8 mouse cellular contexts compared by ENCODE assay signal in the genomic region with DNA sequence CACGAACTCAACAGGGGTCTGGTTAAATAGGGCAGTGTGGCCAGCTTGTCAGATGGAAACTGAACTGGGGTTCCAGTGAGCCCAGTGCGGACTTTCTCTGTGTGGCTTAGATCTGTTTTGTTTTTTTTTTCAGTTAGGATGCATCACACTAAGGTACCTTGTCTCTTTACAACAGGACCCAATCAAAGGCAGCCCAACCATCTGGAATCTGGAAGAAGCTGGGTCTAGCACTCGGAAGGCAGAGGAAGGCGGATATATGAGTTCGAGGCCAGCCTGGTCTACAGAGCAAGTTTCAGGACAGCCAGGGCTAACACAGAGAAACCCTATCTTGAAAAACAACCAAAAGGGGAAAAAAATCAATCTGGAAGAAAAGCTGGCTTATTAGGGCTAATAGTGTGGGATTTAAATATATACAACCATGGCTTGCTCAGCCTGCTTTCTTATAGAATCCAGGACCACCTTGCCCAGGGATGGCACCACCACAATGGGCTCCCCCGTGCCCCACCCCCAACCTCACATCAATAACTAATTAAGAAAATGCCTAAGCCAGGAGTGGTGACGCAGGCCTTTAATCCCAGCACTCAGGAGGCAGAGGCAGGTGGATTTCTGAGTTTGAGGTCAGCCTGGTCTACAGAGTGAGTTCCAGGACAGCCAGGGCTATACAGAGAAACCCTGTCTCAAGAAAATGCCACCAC. TPM values are rescaled to one million over a fixed set of nuclear protein-coding genes. Genes with fewer than 3 reads are reported as not detected.
A peak's percentile ranks its signal among the peaks of the same experiment; 100 is the strongest.
DNase-seq lines count a peak whose midpoint lies in the region; ATAC-seq and TF ChIP-seq lines count a peak whose summit lies in the region.

No protein-coding gene starts in this region.

- peak overlapping the region; percentile 73 for H3K9ac ChIP-seq in MEL (ENCODE audit: control insufficient read depth, low read depth, low read length, poor library complexity, severe bottlenecking)
- no peak overlapping the region for H3K9ac ChIP-seq in hindbrain, embryonic 11.5 days (ENCODE audit: low read depth, low read length)
- no peak overlapping the region for H3K9ac ChIP-seq in midbrain, embryonic 11.5 days (ENCODE audit: low read length)

- intact Hi-C loops in heart, postnatal 25 days (cut with DNase I), result no loop called here
- intact Hi-C loops in left cerebral cortex, postnatal 10 days (cut with DNase I), result loop anchor here (5.0 kb wide), 1 partner anchor 49 kb away; the partner anchor contains the start of genes Atn1 and Gm45234

- peak overlapping the region; percentile 59 for H3K4me2 ChIP-seq in hindbrain, embryonic 11.5 days (replicated peaks; ENCODE audit: low read depth, low read length)
- peak overlapping the region; percentile 47; the same call in 1 of the 2 replicates for H3K4me2 ChIP-seq in midbrain, embryonic 11.5 days

- peaks cover 3% of the 10 kb centered on the region; the same call in 1 of the 2 replicates for H3K79me2 ChIP-seq in MEL (ENCODE audit: control insufficient read depth, insufficient read depth, low read length, poor library complexity)

- H3K27me3 ChIP-seq in heart, embryonic 10.5 days (ENCODE audit: insufficient read depth, poor library complexity, severe bottlenecking), result no peaks in the 10 kb centered on the region
- H3K27me3 ChIP-seq in MEL (ENCODE audit: control insufficient read depth in 1 of 2, insufficient read depth in 2 of 2, low read length in 2 of 2), result no peaks in the 10 kb centered on the region
- no peaks in the 10 kb centered on the region for H3K27me3 ChIP-seq in hindbrain, embryonic 11.5 days (ENCODE audit: control insufficient read depth, insufficient read depth, low read length)
- no peaks in the 10 kb centered on the region for H3K27me3 ChIP-seq in midbrain, embryonic 11.5 days (ENCODE audit: control insufficient read depth, insufficient read depth, low read length)

- peak overlapping the region; percentile 69 for H3K4me3 ChIP-seq in heart, embryonic 10.5 days
- peak overlapping the region; percentile 61 for H3K4me3 ChIP-seq in MEL (ENCODE audit: control insufficient read depth in 1 of 2, insufficient read depth in 1 of 2, low read depth in 2 of 2, low read length in 2 of 2)
- no peak overlapping the region for H3K4me3 ChIP-seq in hindbrain, embryonic 11.5 days (ENCODE audit: low read depth, low read length)
- no peak overlapping the region for H3K4me3 ChIP-seq in midbrain, embryonic 11.5 days (ENCODE audit: low read depth, low read length)

- ATAC-seq in hindbrain, embryonic 11.5 days (ENCODE audit: low FRiP score), result no peak
- no peak for ATAC-seq in midbrain, embryonic 11.5 days (ENCODE audit: low FRiP score)

- peaks cover 37% of the 10 kb centered on the region for H3K4me1 ChIP-seq in heart, embryonic 10.5 days
- peaks cover 0 to 28% of the 10 kb centered on the region in 2 experiments; a peak in 2 of 4 replicates for H3K4me1 ChIP-seq in MEL (ENCODE audit: control insufficient read depth in 1 of 2, insufficient read depth in 2 of 2, low read length in 2 of 2)
- H3K4me1 ChIP-seq in hindbrain, embryonic 11.5 days (replicated peaks; ENCODE audit: control insufficient read depth, insufficient read depth, low read length), result peaks cover 12% of the 10 kb centered on the region
- H3K4me1 ChIP-seq in midbrain, embryonic 11.5 days (ENCODE audit: control insufficient read depth, insufficient read depth, low read length), result peaks cover 20% of the 10 kb centered on the region

- TF ChIP-seq EP300 in MEL (IDR thresholded peaks at IDR 0.05; ENCODE audit: low read depth in 1 of 2, low read length in 2 of 2), result no peak

- no peak for DNase-seq in heart, embryonic 10.5 days (ENCODE audit: low spot score)
- DNase-seq in heart, postnatal 25 days (ENCODE audit: low spot score), result no peak
- DNase-seq in MEL (ENCODE audit: low read depth, low spot score) (no peak), adipocyte (ENCODE audit: low spot score) (no peak)
- no peak for DNase-seq in hindbrain, embryonic 11.5 days (ENCODE audit: low spot score)
- peak; percentile 81 for DNase-seq in midbrain, embryonic 11.5 days (ENCODE audit: low spot score, missing footprints)
- DNase-seq in left cerebral cortex, postnatal 10 days (ENCODE audit: extremely low spot score in 1 of 2, low spot score in 2 of 2), result no peak
- DNase-seq in ovary, postnatal 10 days (ENCODE audit: low spot score), result no peak

- no peak for TF ChIP-seq RAD21 in MEL (IDR thresholded peaks at IDR 0.05; ENCODE audit: low read depth, low read length)

- 76% methylated on average over 7 of the region's 7 CpGs for WGBS in heart, embryonic 10.5 days
- WGBS in hindbrain, embryonic 11.5 days, result 76% methylated on average over 7 of the region's 7 CpGs
- 74% methylated on average over 7 of the region's 7 CpGs for WGBS in midbrain, embryonic 11.5 days

- H3K9me3 ChIP-seq in heart, embryonic 10.5 days, result no peaks in the 10 kb centered on the region
- H3K9me3 ChIP-seq in MEL (replicated peaks; ENCODE audit: insufficient read depth, low read length), result no peaks in the 10 kb centered on the region
- H3K9me3 ChIP-seq in hindbrain, embryonic 11.5 days (ENCODE audit: control insufficient read depth, low read length), result no peaks in the 10 kb centered on the region
- H3K9me3 ChIP-seq in midbrain, embryonic 11.5 days (ENCODE audit: control insufficient read depth, low read length), result no peaks in the 10 kb centered on the region

- TF ChIP-seq CTCF in MEL (IDR thresholded peaks at IDR 0.05 in 2 of 3, conservative IDR thresholded peaks at IDR 0.05 in 1 of 3; ENCODE audit: control insufficient read depth in 1 of 3, insufficient read depth in 1 of 3, low read depth in 2 of 3, low read length in 3 of 3, poor library complexity in 1 of 3, severe bottlenecking in 1 of 3), result no peak

- H3K36me3 ChIP-seq in heart, embryonic 10.5 days, result peaks cover 17% of the 10 kb centered on the region
- peaks cover 0 to 14% of the 10 kb centered on the region in 2 experiments; a peak in 2 of 4 replicates for H3K36me3 ChIP-seq in MEL (ENCODE audit: control insufficient read depth in 1 of 2, insufficient read depth in 2 of 2, low read length in 2 of 2)
- H3K36me3 ChIP-seq in hindbrain, embryonic 11.5 days (ENCODE audit: control insufficient read depth, insufficient read depth, low read length), result no peaks in the 10 kb centered on the region
- peaks cover 3% of the 10 kb centered on the region for H3K36me3 ChIP-seq in midbrain, embryonic 11.5 days (ENCODE audit: control insufficient read depth, insufficient read depth, low read length)

- no peak for TF ChIP-seq POLR2A in MEL (IDR thresholded peaks at IDR 0.05; ENCODE audit: control insufficient read depth in 1 of 2, insufficient read depth in 1 of 2, low read depth in 1 of 2, low read length in 2 of 2, poor library complexity in 1 of 2)

- peak overlapping the region; percentile 95 for H3K27ac ChIP-seq in heart, embryonic 10.5 days
- H3K27ac ChIP-seq in MEL (ENCODE audit: control insufficient read depth, low read depth, low read length), result peak overlapping the region; percentile 92
- H3K27ac ChIP-seq in hindbrain, embryonic 11.5 days (ENCODE audit: low read depth, low read length), result peak overlapping the region; percentile 2; the same call in 1 of the 2 replicates
- H3K27ac ChIP-seq in midbrain, embryonic 11.5 days (ENCODE audit: low read depth, low read length), result no peak overlapping the region; the same call in 1 of the 2 replicates

RNA-seq across cellular contexts. Expression of gene Spsb2, which starts 1.9 kb away (rescaled TPM):
- polyA plus RNA-seq in heart, embryonic 10.5 days (2016; fragmentation: Nextera tagmentation; extraction: Ambion mirVana), result 8.5 and 9.3 TPM in 2 replicates
- total RNA-seq in heart, postnatal 25 days (2021), result 1 to 10 TPM; 2.9 to 3.3 TPM
- 5.2 and 7.3 TPM in 2 replicates for total RNA-seq in MEL (2012; rRNA removed)
- polyA plus RNA-seq in MEL (2012; ENCODE audit: insufficient read depth in 1 of 2, insufficient read length in 2 of 2, low read depth in 1 of 2, low replicate concordance in 2 of 2, missing spikeins in 1 of 2), result 1 to 10 TPM in 1 of 2 experiments, not detected in 1; 7.7 TPM
- polyA plus RNA-seq in hindbrain, embryonic 11.5 days (2014; fragmentation: Nextera tagmentation; extraction: Ambion mirVana), result 4.8 and 6.7 TPM in 2 replicates
- 3.7 and 4.8 TPM in 2 replicates for polyA plus RNA-seq in midbrain, embryonic 11.5 days (2014; fragmentation: Nextera tagmentation; extraction: Ambion mirVana)
- 1 to 10 TPM; 4.4 to 5.3 TPM for total RNA-seq in left cerebral cortex, postnatal 10 days (2021)

RNA-seq across cellular contexts. Expression of gene Tpi1, which starts 7.5 kb away (rescaled TPM):
- polyA plus RNA-seq in heart, embryonic 10.5 days (2016; fragmentation: Nextera tagmentation; extraction: Ambion mirVana), result 1,456 and 1,625 TPM in 2 replicates
- 100 to 1,000 TPM; 837 to 904 TPM for total RNA-seq in heart, postnatal 25 days (2021)
- total RNA-seq in MEL (2012; rRNA removed), result 440 and 731 TPM in 2 replicates
- polyA plus RNA-seq in MEL (2012; ENCODE audit: insufficient read depth in 1 of 2, insufficient read length in 2 of 2, low read depth in 1 of 2, low replicate concordance in 2 of 2, missing spikeins in 1 of 2), result 1,000 to 10,000 TPM in 1 of 2 experiments, 100 to 1,000 TPM in 1; 102 to 1,182 TPM
- 618 and 653 TPM in 2 replicates for polyA plus RNA-seq in hindbrain, embryonic 11.5 days (2014; fragmentation: Nextera tagmentation; extraction: Ambion mirVana)
- 619 and 639 TPM in 2 replicates for polyA plus RNA-seq in midbrain, embryonic 11.5 days (2014; fragmentation: Nextera tagmentation; extraction: Ambion mirVana)
- 100 to 1,000 TPM; 512 to 527 TPM for total RNA-seq in left cerebral cortex, postnatal 10 days (2021)

RNA-seq across cellular contexts. Expression of gene Usp5, which starts 22.7 kb away (rescaled TPM):
- polyA plus RNA-seq in heart, embryonic 10.5 days (2016; fragmentation: Nextera tagmentation; extraction: Ambion mirVana), result 145 and 151 TPM in 2 replicates
- total RNA-seq in heart, postnatal 25 days (2021), result 10 to 100 TPM; 73.7 to 75.3 TPM
- total RNA-seq in MEL (2012; rRNA removed), result 101 and 102 TPM in 2 replicates
- 100 to 1,000 TPM in 1 of 2 experiments, not detected in 1; 129 TPM for polyA plus RNA-seq in MEL (2012; ENCODE audit: insufficient read depth in 1 of 2, insufficient read length in 2 of 2, low read depth in 1 of 2, low replicate concordance in 2 of 2, missing spikeins in 1 of 2)
- polyA plus RNA-seq in hindbrain, embryonic 11.5 days (2014; fragmentation: Nextera tagmentation; extraction: Ambion mirVana), result 127 and 134 TPM in 2 replicates
- 139 and 143 TPM in 2 replicates for polyA plus RNA-seq in midbrain, embryonic 11.5 days (2014; fragmentation: Nextera tagmentation; extraction: Ambion mirVana)
- 100 to 1,000 TPM; 194 to 200 TPM for total RNA-seq in left cerebral cortex, postnatal 10 days (2021)

RNA-seq across cellular contexts. Expression of gene Cdca3, which starts 22.8 kb away (rescaled TPM):
- 150 and 179 TPM in 2 replicates for polyA plus RNA-seq in heart, embryonic 10.5 days (2016; fragmentation: Nextera tagmentation; extraction: Ambion mirVana)
- 1 to 10 TPM in 1 of 2 experiments, under 1 TPM in 1; 0.91 to 1.6 TPM for total RNA-seq in heart, postnatal 25 days (2021)
- total RNA-seq in MEL (2012; rRNA removed), result 54.5 and 70.0 TPM in 2 replicates
- 100 to 1,000 TPM in 1 of 2 experiments, not detected in 1; 185 TPM for polyA plus RNA-seq in MEL (2012; ENCODE audit: insufficient read depth in 1 of 2, insufficient read length in 2 of 2, low read depth in 1 of 2, low replicate concordance in 2 of 2, missing spikeins in 1 of 2)
- 185 and 193 TPM in 2 replicates for polyA plus RNA-seq in hindbrain, embryonic 11.5 days (2014; fragmentation: Nextera tagmentation; extraction: Ambion mirVana)
- 225 and 244 TPM in 2 replicates for polyA plus RNA-seq in midbrain, embryonic 11.5 days (2014; fragmentation: Nextera tagmentation; extraction: Ambion mirVana)
- total RNA-seq in left cerebral cortex, postnatal 10 days (2021), result 1 to 10 TPM; 2.8 to 4.4 TPM

RNA-seq across cellular contexts. Expression of gene Lrrc23, which starts 27.1 kb away (rescaled TPM):
- 0.17 and 0.26 TPM in 2 replicates for polyA plus RNA-seq in heart, embryonic 10.5 days (2016; fragmentation: Nextera tagmentation; extraction: Ambion mirVana)
- total RNA-seq in heart, postnatal 25 days (2021), result not detected
- total RNA-seq in MEL (2012; rRNA removed), result 0.10 TPM in 1 of 2 replicates, not detected in the other
- under 1 TPM in 1 of 2 experiments, not detected in 1; 0.11 TPM for polyA plus RNA-seq in MEL (2012; ENCODE audit: insufficient read depth in 1 of 2, insufficient read length in 2 of 2, low read depth in 1 of 2, low replicate concordance in 2 of 2, missing spikeins in 1 of 2)
- polyA plus RNA-seq in hindbrain, embryonic 11.5 days (2014; fragmentation: Nextera tagmentation; extraction: Ambion mirVana), result 4.1 and 4.7 TPM in 2 replicates
- polyA plus RNA-seq in midbrain, embryonic 11.5 days (2014; fragmentation: Nextera tagmentation; extraction: Ambion mirVana), result 1.1 and 1.8 TPM in 2 replicates
- under 1 TPM; 0.41 to 0.77 TPM for total RNA-seq in left cerebral cortex, postnatal 10 days (2021)

Comparison
In these comparisons a context has a peak if more than half of its experiments do, and no peak if none do; other contexts are left out.
1. H3K4me3 ChIP-seq: peak in heart, embryonic 10.5 days (single experiment) and MEL (2 of 2); none in hindbrain, embryonic 11.5 days (single experiment) and midbrain, embryonic 11.5 days (single experiment).